Mouse (Mus musculus): Measurements from ENCODE around the gene Mme. TPM values are rescaled to one million over a fixed set of nuclear protein-coding genes. Genes with fewer than 3 reads are reported as not detected.

Gene Mme
- polyA plus RNA-seq, 1 experiment from 2014 or later: 10.4 TPM

Other genes starting within 250 kb of the Mme start
- gene Gm34302, start 242.3 kb downstream of the Mme start, polyA plus RNA-seq (2016; fragmentation: Nextera tagmentation; extraction: Ambion mirVana): not detected in 2 replicates